Mouse (Mus musculus): ENCODE results near the gene Dhx36. TPM values are rescaled to one million over a fixed set of nuclear protein-coding genes. Genes with fewer than 3 reads are reported as not detected.

Gene Dhx36
- 2.6 and 7.7 TPM in 2 replicates for polyA plus RNA-seq (2012; rRNA removed; ENCODE audit: low replicate concordance)

DNA sequence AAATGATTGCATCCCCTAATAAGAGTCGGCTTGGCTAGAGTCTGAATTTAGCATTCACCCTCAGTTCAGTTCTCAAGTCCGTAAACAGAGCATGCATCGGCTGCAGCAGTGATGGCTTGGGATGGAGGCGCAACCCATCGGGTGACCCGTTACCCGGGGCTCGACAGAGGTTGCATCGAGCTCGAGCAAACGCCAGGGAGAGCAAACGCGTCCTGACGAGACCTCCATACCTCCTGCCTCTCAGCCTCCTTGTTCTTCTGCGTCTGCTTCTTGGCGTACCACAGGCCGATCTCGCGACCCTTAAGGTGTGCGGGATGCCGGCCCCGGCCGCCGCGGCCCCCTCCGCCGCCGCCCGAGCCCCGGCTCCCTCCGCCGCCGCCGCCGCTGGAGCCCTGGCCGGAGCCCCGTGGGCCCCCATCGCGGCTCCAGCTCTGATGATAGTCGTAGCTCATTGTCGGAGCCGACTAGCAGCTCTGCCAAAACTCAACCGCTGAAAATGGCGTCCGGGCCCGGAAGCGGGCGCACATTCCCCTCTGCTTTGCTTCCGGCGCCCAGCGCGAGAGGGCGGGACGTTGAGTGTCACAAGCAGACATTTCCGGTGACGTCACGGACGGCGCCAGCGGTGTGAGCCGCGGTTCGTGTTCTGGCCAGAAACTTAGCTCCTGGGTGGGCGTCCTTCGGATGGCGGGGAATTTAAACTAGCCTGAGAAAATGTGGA lies at the start of gene Dhx36:
Gene Dhx36 (minus strand): TSS at position 517 of the 718 bp plus-strand sequence.

Other genes starting within 250 kb of the Dhx36 start
- gene Arhgef26, start 168.7 kb downstream of the Dhx36 start, polyA plus RNA-seq (2012; rRNA removed; ENCODE audit: low replicate concordance), result 1.5 and 4.1 TPM in 2 replicates
- gene Gpr149, start 98.1 kb upstream of the Dhx36 start, polyA plus RNA-seq (2012; rRNA removed; ENCODE audit: low replicate concordance), result not detected in 2 replicates